Mouse (Mus musculus): ENCODE data around the gene Cd46.

The Cd46 gene

GRCm38 (mm10) chr1:195018089-195018999 lies 73.7 kb downstream of the Cd46 start:
- DNase-seq (ENCODE audit: low spot score) = peak; percentile 87

- DNase-seq (ENCODE audit: low spot score) = no peak
Observed at GRCm38 (mm10) chr1:195017626-195018025, 74.4 kb downstream of the Cd46 start.

- peak; percentile 84 for DNase-seq (ENCODE audit: low spot score)
Observed at GRCm38 (mm10) chr1:195016811-195017501, 75.1 kb downstream of the Cd46 start.

- no peak for DNase-seq (ENCODE audit: low spot score)
Observed at GRCm38 (mm10) chr1:195015281-195015680, 76.8 kb downstream of the Cd46 start.

- DNase-seq (ENCODE audit: low spot score) = peak; percentile 30
Observed at GRCm38 (mm10) chr1:195014201-195014885, 77.7 kb downstream of the Cd46 start.

- DNase-seq (ENCODE audit: low spot score) = peak; percentile 56
Observed at GRCm38 (mm10) chr1:195012531-195012930, 79.5 kb downstream of the Cd46 start.

GRCm38 (mm10) chr1:195006267-195006666 lies 85.8 kb downstream of the Cd46 start:
- no peak for DNase-seq (ENCODE audit: low spot score)

- DNase-seq (ENCODE audit: low spot score) = no peak
Observed at GRCm38 (mm10) chr1:195004194-195004593, 87.9 kb downstream of the Cd46 start.

- no peak for DNase-seq (ENCODE audit: low spot score)
Observed at GRCm38 (mm10) chr1:195003328-195003727, 88.7 kb downstream of the Cd46 start.

- no peak for DNase-seq (ENCODE audit: low spot score)
Observed at GRCm38 (mm10) chr1:194998396-194998795, 93.7 kb downstream of the Cd46 start.

GRCm38 (mm10) chr1:194995196-194995595 lies 96.9 kb downstream of the Cd46 start:
- peak; percentile 91 for DNase-seq (ENCODE audit: low spot score)

GRCm38 (mm10) chr1:194994262-194994661 lies 97.8 kb downstream of the Cd46 start:
- no peak for DNase-seq (ENCODE audit: low spot score)

GRCm38 (mm10) chr1:194993409-194993988 lies 98.5 kb downstream of the Cd46 start:
- DNase-seq (ENCODE audit: low spot score) = no peak

- no peak for DNase-seq (ENCODE audit: low spot score)
Observed at GRCm38 (mm10) chr1:194992589-194993317, 99.3 kb downstream of the Cd46 start.

GRCm38 (mm10) chr1:194991654-194992053 lies 100.4 kb downstream of the Cd46 start:
- DNase-seq (ENCODE audit: low spot score) = no peak

- DNase-seq (ENCODE audit: low spot score) = no peak
Observed at GRCm38 (mm10) chr1:194990976-194991375, 101.1 kb downstream of the Cd46 start.

GRCm38 (mm10) chr1:194989024-194989423 lies 103.0 kb downstream of the Cd46 start:
- no peak for DNase-seq (ENCODE audit: low spot score)

All from lung, postnatal 25 days (tissue).